Mouse (Mus musculus) lung, adult 2 months (tissue): Measurements from ENCODE around the gene Acap3. TPM values are rescaled to one million over a fixed set of nuclear protein-coding genes. Genes with fewer than 3 reads are reported as not detected.

Experiments
- DNase-seq: peaks from one replicate; pipeline ENCODE4 v3.0.0; 2022
- H3K4me1 ChIP-seq: fragments of 200-500 bp; 2 replicates; pipeline ENCODE4 v1.6.1; 2011; ENCODE audit warnings: low read length; ENCODE audit not compliant: control insufficient read depth, insufficient read depth
- H3K4me3 ChIP-seq: fragments of 200-500 bp; replicated peaks from 2 replicates; pipeline ENCODE3; 2011; ENCODE audit warnings: low read depth, mild to moderate bottlenecking, control low read depth, low read length; ENCODE audit errors: extremely low read depth
- CTCF ChIP-seq: fragments of 200-500 bp; IDR thresholded peaks from 2 replicates; pipeline ENCODE4 v1.5.1; 2011; ENCODE audit warnings: mild to moderate bottlenecking, low read length, control low read depth; ENCODE audit not compliant: insufficient read depth
- POLR2A ChIP-seq: fragments of 200-500 bp; IDR thresholded peaks from 2 replicates; pipeline ENCODE4 v1.6.1; 2011; ENCODE audit warnings: low read depth, mild to moderate bottlenecking, control low read depth, low read length, borderline replicate concordance; ENCODE audit errors: extremely low read depth
- WGBS: fragments of 180-500 bp; shearing (Covaris S2); methylation state at CpG from one replicate; pipeline ENCODE4 v1.1.7; 2018; 5-methylcytosine and 5-hydroxymethylcytosine counted together
- polyA plus RNA-seq: library from polyadenylated mRNA; depleted of rRNA; stranded (reverse); fragments of >200 nt; gene quantifications from 2 replicates; pipeline ENCODE4 v1.2.3, GENCODE M21; 2012

The Acap3 gene
- polyA plus RNA-seq, 1 experiment, result 48.3 TPM

DNA sequence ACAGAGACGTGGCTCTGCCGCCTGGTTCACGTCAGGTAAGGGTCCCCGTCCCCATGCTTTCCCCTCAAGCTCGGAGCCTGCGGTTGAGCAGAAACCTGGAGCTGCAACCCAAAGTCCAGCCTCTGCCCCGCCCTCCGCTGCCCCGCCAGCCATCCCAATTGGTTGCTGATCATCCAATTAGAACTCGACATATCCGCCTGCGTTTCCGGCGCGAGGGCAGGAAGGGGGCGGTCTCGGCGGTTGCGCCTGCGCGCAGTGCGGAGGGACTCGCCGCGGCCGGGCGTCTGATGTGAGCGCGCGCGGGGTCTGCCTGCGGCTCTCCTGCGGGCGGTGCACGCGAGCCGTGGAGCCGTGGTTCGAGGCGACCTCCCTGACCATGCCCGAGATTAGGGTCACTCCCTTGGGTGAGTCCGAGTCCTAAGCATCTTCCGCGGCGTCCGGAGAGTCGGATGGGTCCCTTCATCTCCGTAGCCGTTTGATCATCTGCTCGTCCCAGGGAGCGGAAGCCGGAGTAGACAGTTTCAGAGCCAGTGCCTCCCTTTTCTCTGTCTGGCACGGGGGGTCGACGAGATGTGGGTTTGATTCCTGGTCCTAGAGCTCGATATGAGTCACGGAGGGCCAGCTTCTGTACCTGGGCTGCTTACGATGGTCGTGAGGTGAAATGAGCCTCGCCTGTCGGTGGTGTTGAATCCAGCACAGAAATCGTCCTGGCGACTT lies 22.1 kb upstream of the Acap3 start, which contains the start of the genes Cptp and Ints11:
Gene Cptp (minus strand): TSS at position 124 of the 717 bp plus-strand sequence.
Gene Ints11 (plus strand): TSS at position 230 of the 717 bp plus-strand sequence.
- peak; percentile 94 for DNase-seq
- peak; percentile 25; the same call in 1 of the 2 replicates for TF ChIP-seq CTCF
- peak; percentile 47; the same call in 1 of the 2 replicates for TF ChIP-seq POLR2A
- peak within 1 kb of the TSS; percentile 89 for H3K4me3 ChIP-seq
- peaks cover 3% of the 10 kb centered on the region; the same call in 1 of the 2 replicates for H3K4me1 ChIP-seq
- WGBS, result under 1% methylated on average over 63 of the region's 63 CpGs

DNA sequence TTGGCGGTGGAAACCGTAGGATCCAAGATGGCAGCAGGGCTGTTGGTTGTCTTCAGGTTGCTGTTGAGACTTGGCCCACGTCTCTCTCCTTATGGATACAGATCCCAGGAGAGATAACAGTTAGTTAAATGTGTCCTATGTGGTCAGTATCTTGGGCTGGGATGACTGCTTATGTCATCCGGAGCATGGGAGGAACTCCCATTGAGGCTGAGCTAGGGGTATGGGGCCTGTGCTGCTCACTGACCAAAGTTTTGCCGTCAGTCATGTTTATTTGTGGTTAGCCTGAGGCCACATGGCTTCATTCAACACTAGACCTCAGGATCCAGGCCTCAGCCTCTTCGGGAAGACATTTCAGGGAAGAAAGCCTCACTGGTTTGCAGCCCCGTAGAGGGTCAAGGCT lies 20.2 kb upstream of the Acap3 start:
- 82% methylated on average over 7 of the region's 7 CpGs for WGBS
- H3K4me3 ChIP-seq, result no peak overlapping the region
- DNase-seq, result no peak
- TF ChIP-seq CTCF (no peak), POLR2A (no peak)
- H3K4me1 ChIP-seq, result peaks cover 3% of the 10 kb centered on the region; the same call in 1 of the 2 replicates

DNA sequence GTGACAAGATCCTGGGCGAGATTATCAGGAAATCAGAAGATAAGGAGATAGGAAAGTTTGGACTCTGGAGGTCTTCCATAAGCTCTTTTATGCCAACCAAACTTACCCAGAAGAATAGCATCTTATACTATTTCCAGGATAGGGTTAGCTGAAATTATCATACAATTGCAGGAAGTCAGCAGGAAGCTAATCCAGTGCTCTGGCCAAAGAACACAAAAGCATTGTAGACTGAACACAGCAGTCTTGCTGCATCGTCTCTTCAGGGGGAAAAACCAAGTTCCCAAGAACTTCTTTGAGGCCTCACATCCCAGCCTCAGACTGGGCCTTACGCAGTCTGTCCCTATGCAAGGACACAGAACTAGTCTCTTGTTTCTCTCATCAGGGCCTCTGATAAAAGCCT lies 8.0 kb upstream of the Acap3 start:
- TF ChIP-seq CTCF, result no peak
- 0 out of 2 replicates have a peak, but pooled peaks have one; percentile 16 for TF ChIP-seq POLR2A
- DNase-seq, result no peak
- WGBS, result 57% methylated on average over 3 of the region's 3 CpGs
- no peak overlapping the region for H3K4me3 ChIP-seq
- peaks cover 9% of the 10 kb centered on the region for H3K4me1 ChIP-seq

DNA sequence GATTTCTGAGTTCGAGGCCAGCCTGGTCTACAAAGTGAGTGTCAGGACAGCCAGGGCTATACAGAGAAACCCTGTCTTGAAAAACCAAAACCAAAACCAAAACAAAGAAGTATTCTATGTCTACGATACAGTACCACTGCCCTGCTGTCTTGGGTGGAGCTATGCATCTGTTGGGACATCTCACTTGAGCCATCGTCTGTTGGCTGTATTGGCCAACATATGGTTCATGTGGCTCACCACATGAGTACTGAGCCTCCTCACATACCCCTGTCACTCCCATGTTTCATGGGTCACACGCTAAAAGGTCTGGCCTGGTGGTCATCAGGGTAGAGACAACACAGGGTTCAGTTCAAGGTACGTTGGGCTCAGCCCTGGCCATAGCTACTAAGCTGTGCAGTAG lies 5.3 kb upstream of the Acap3 start:
- Histone ChIP-seq H3K4me1 (peaks cover 9% of the 10 kb centered on the region), H3K4me3 (no peak overlapping the region)
- WGBS, result 88% methylated on average over 5 of the region's 5 CpGs
- no peak for DNase-seq
- TF ChIP-seq POLR2A, result no peak
- TF ChIP-seq CTCF, result no peak

DNA sequence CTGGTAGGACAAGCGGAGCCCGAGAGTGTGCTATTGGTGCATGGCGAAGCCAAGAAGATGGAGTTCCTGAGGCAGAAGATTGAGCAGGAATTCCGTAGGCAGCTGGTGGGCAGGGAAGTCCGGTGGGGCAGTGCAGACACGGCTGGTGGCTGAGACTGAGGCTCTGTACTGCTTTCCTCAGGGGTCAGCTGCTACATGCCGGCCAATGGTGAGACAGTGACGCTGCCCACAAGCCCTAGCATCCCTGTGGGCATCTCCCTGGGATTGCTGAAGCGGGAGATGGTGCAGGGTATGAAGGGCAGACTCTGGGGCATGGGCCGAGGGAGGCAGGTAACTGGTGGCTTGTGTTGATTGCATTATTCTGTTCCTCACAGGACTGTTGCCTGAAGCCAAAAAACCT lies 3.9 kb upstream of the Acap3 start:
- TF ChIP-seq POLR2A (no peak), CTCF (no peak)
- no peak for DNase-seq
- H3K4me3 ChIP-seq, result no peak overlapping the region
- H3K4me1 ChIP-seq, result peaks cover 9% of the 10 kb centered on the region
- 88% methylated on average over 10 of the region's 10 CpGs for WGBS

DNA sequence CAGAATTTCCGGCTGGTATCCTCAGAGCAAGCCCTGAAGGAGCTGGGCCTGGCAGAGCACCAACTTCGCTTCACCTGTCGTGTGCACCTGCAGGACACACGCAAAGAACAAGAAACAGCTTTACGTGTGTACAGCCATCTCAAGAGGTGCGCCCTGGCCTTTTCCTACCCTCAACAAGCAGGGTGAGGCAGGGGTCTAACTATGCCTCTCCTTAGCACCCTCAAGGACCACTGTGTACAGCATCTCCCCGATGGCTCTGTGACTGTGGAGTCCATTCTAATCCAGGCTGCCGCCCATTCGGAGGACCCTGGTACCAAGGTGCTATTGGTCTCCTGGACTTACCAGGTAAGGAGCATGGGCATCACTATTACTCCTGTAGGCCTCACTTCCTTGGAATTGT lies 3.4 kb upstream of the Acap3 start:
- peaks cover 9% of the 10 kb centered on the region for H3K4me1 ChIP-seq
- TF ChIP-seq POLR2A, result no peak
- no peak for TF ChIP-seq CTCF
- H3K4me3 ChIP-seq, result no peak overlapping the region
- WGBS, result 94% methylated on average over 9 of the region's 9 CpGs
- no peak for DNase-seq

GRCm38 (mm10) chr4:155889316-155889715 lies 2.3 kb upstream of the Acap3 start:
- Histone ChIP-seq H3K4me1 (peaks cover 13% of the 10 kb centered on the region), H3K4me3 (no peak overlapping the region)
- 81% methylated on average over 5 of the region's 5 CpGs for WGBS
- TF ChIP-seq POLR2A (no peak), CTCF (no peak)
- no peak for DNase-seq

DNA sequence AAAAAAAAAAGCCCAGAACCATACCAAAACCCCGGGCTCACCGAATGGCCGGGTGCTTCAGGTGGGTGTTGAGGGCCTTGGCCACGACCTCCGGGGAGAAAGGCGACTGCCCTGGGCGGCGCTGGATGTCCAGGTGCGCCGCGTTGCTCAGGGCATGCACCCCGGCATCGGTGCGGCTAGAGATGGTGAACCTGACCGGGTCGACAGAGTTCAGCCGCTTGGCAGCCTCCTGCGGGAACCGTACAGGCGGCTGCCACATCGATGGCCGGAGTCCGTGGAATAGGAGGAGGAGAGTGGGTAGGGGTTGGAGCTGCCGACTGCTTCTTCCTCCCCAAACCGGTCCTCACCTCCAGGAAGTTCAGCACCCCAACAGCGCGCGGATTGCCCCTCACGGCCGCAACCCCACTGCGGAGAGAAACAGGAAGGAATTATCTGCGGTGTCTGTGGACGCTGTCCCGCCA lies 581 bp upstream of the Acap3 start:
- no peak for DNase-seq
- H3K4me1 ChIP-seq, result peaks cover 21% of the 10 kb centered on the region
- peak overlapping the region; percentile 89 for H3K4me3 ChIP-seq
- TF ChIP-seq CTCF (no peak), POLR2A (no peak)
- under 1% methylated on average over 34 of the region's 34 CpGs for WGBS

DNA sequence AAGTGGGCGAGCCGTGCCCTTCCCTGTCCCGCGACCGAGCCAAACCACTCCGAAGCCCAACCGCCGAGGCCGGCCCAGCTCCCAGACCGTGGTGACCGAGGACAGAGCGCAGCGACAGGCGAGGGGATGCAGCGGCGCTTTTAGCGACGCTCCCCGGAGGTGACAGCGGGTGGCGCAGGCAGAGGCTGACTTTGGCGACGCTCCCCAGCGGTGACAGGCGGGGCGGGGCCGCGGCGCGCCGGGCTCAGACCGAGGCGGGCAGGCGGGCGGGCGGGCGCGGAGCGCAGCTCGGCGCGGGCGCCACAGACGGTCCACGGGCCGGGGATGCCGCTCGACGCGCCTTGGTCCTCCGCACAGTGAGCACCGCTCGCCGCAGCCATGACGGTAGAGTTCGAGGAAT lies 395 bp downstream of the Acap3 start:
- peak overlapping the region; percentile 89 for H3K4me3 ChIP-seq
- TF ChIP-seq CTCF (no peak), POLR2A (peak; percentile 69; the same call in 1 of the 2 replicates)
- WGBS, result under 1% methylated on average over 56 of the region's 56 CpGs
- peaks cover 21% of the 10 kb centered on the region for H3K4me1 ChIP-seq
- DNase-seq, result peak; percentile 80

GRCm38 (mm10) chr4:155892438-155893211 lies 1.0 kb downstream of the Acap3 start:
- Histone ChIP-seq H3K4me3 (peak overlapping the region; percentile 89), H3K4me1 (peaks cover 21% of the 10 kb centered on the region)
- DNase-seq, result peak; percentile 36
- WGBS, result 3% methylated on average over 35 of the region's 37 CpGs
- TF ChIP-seq POLR2A (no peak), CTCF (no peak)

- DNase-seq, result no peak
- H3K4me1 ChIP-seq, result peaks cover 21% of the 10 kb centered on the region
- 55% methylated on average over 8 of the region's 8 CpGs for WGBS
- no peak for TF ChIP-seq CTCF
- TF ChIP-seq POLR2A, result no peak
- peak overlapping the region; percentile 89 for H3K4me3 ChIP-seq
Observed at GRCm38 (mm10) chr4:155893212-155893690, 1.6 kb downstream of the Acap3 start.
